Mouse (Mus musculus) lung, embryonic 16.5 days (tissue): ENCODE results near the gene Vav3. TPM values are rescaled to one million over a fixed set of nuclear protein-coding genes. Genes with fewer than 3 reads are reported as not detected.

Experiments used
- ATAC-seq: fragments of 200-750 bp; cut with Nextera tagmentation; 2 replicates; pipeline ENCODE4 v1.8.0; 2017; ENCODE audit warnings: low read depth, mild to moderate bottlenecking, moderate library complexity
- H3K27ac ChIP-seq: fragments of 300-500 bp; sonication (generic); 2 replicates; pipeline ENCODE4 v1.5.1; 2014; ENCODE audit warnings: mild to moderate bottlenecking, control low read depth, low read length
- H3K27me3 ChIP-seq: fragments of 300-500 bp; sonication (generic); 2 replicates; pipeline ENCODE4 v1.6.1; 2014; ENCODE audit warnings: low read depth, low read length, mixed read lengths; ENCODE audit not compliant: control insufficient read depth, insufficient read depth
- H3K36me3 ChIP-seq: fragments of 300-500 bp; sonication (generic); 2 replicates; pipeline ENCODE4 v1.6.1; 2014; ENCODE audit warnings: low read length; ENCODE audit not compliant: control insufficient read depth, insufficient read depth
- H3K4me1 ChIP-seq: fragments of 300-500 bp; sonication (generic); replicated peaks from 2 replicates; pipeline ENCODE4 v1.6.1; 2014; ENCODE audit warnings: low read length, mixed read lengths; ENCODE audit not compliant: control insufficient read depth, insufficient read depth
- H3K4me2 ChIP-seq: fragments of 300-500 bp; sonication (generic); 2 replicates; pipeline ENCODE4 v1.6.1; 2014; ENCODE audit warnings: low read depth, low read length, control low read depth
- H3K4me3 ChIP-seq: fragments of 300-500 bp; sonication (generic); 2 replicates; pipeline ENCODE4 v1.5.1; 2014; ENCODE audit warnings: mild to moderate bottlenecking, low read length, control low read depth
- H3K9ac ChIP-seq: fragments of 300-500 bp; sonication (generic); 2 replicates; pipeline ENCODE4 v1.6.1; 2014; ENCODE audit warnings: low read length, control low read depth
- H3K9me3 ChIP-seq: fragments of 300-500 bp; sonication (generic); 2 replicates; pipeline ENCODE4 v1.6.1; 2016; ENCODE audit warnings: low read length; ENCODE audit not compliant: control insufficient read depth
- WGBS: fragments of 180-500 bp; shearing (Covaris S2); extraction: QIAGEN DNeasy Blood & Tissue Kit; methylation state at CpG from one replicate; pipeline ENCODE4 v1.1.7; 2014; 5-methylcytosine and 5-hydroxymethylcytosine counted together
- polyA plus RNA-seq: library from polyadenylated mRNA; unstranded; fragments of >200 nt; fragmentation: Nextera tagmentation; extraction: Ambion mirVana; gene quantifications from 2 replicates; pipeline ENCODE4 v1.2.1, GENCODE M21; 2015

The Vav3 gene
- polyA plus RNA-seq, 1 experiment from 2014 or later: 6.3 TPM

DNA sequence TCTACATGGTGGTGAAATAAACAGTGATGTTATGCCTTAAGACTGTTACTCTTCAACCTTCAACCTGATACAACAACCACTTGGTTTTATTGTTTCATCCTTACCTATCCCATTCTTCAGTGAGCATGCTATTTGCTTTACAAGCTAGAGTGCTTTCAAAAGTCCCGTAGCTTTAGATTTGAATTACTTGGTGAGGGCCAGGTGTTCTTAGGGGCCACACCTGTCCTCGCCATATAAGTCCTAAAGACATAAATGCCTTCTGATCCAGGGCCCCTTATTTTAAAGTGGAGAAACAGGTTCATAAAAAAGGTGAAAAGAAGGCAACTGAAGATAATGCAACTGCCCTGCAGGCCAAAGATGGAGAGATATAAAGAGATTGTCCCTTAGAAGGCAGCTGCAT lies 224.0 kb downstream of the Vav3 start:
- H3K9ac ChIP-seq: no peak overlapping the region
- peaks cover 6% of the 10 kb centered on the region; the same call in 1 of the 2 replicates for H3K4me1 ChIP-seq
- no peak overlapping the region for H3K4me2 ChIP-seq
- H3K9me3 ChIP-seq: no peaks in the 10 kb centered on the region
- no peaks in the 10 kb centered on the region for H3K27me3 ChIP-seq
- 69% methylated on average over 2 of the region's 2 CpGs for WGBS
- H3K27ac ChIP-seq: no peak overlapping the region
- H3K4me3 ChIP-seq: no peak overlapping the region
- H3K36me3 ChIP-seq: no peaks in the 10 kb centered on the region
- ATAC-seq: no peak

GRCm38 (mm10) chr3:109568542-109569265 lies 228.3 kb downstream of the Vav3 start:
- WGBS: 15% methylated on average over 3 of the region's 3 CpGs
- H3K27ac ChIP-seq: no peak overlapping the region
- no peak overlapping the region for H3K4me2 ChIP-seq
- no peaks in the 10 kb centered on the region for H3K9me3 ChIP-seq
- H3K27me3 ChIP-seq: no peaks in the 10 kb centered on the region
- H3K36me3 ChIP-seq: no peaks in the 10 kb centered on the region
- H3K9ac ChIP-seq: no peak overlapping the region
- peaks cover 12% of the 10 kb centered on the region; the same call in 1 of the 2 replicates for H3K4me1 ChIP-seq
- no peak overlapping the region for H3K4me3 ChIP-seq
- ATAC-seq: peak; percentile 47; the same call in 1 of the 2 replicates

GRCm38 (mm10) chr3:109571483-109571882 lies 231.0 kb downstream of the Vav3 start:
- no peak for ATAC-seq
- Histone ChIP-seq H3K27ac (no peak overlapping the region), H3K9me3 (no peaks in the 10 kb centered on the region), H3K4me3 (no peak overlapping the region), H3K27me3 (no peaks in the 10 kb centered on the region), H3K4me1 (peaks cover 13% of the 10 kb centered on the region; the same call in 1 of the 2 replicates), H3K4me2 (no peak overlapping the region), H3K9ac (no peak overlapping the region), H3K36me3 (no peaks in the 10 kb centered on the region)
- WGBS: 74% methylated on average over 1 of the region's 1 CpGs

GRCm38 (mm10) chr3:109572871-109573270 lies 232.4 kb downstream of the Vav3 start:
- Histone ChIP-seq H3K27ac (no peak overlapping the region; the same call in 1 of the 2 replicates), H3K9ac (no peak overlapping the region), H3K4me3 (no peak overlapping the region), H3K4me1 (peaks cover 13% of the 10 kb centered on the region; the same call in 1 of the 2 replicates), H3K36me3 (no peaks in the 10 kb centered on the region), H3K9me3 (no peaks in the 10 kb centered on the region), H3K4me2 (no peak overlapping the region), H3K27me3 (no peaks in the 10 kb centered on the region)
- ATAC-seq: peak; percentile 70
- 41% methylated on average over 3 of the region's 3 CpGs for WGBS

DNA sequence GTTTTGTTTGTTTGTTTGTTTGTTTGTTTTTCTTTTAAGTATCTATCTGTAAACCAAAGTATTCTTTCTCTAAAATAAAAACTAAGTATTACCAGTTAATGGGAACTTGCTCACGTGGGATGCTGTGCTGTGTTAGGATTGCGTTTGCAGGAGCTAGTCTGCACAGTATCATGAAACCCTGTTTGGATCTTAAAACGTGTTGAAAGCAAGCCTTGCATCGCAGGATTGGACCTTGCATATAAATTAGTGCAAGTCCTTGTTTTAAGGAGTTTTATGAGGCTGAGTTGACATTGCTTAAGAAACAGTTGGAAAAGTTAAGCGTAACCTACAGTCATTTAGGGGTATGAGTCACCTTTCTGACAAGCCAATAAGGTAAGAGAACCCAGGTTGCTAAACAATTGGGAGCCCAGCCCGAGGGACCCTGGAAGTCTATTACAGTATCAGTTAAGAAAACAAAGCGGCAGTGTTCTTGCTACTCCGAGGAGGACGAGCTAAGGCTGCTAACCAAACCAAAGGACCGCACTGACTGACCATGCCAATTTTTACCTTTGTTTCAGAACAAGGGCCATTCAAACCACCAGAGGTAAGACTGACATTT lies 233.2 kb downstream of the Vav3 start:
- peak overlapping the region; percentile 48; the same call in 1 of the 2 replicates for H3K27ac ChIP-seq
- 49% methylated on average over 10 of the region's 10 CpGs for WGBS
- no peak overlapping the region for H3K9ac ChIP-seq
- H3K27me3 ChIP-seq: no peaks in the 10 kb centered on the region
- H3K36me3 ChIP-seq: no peaks in the 10 kb centered on the region
- H3K4me1 ChIP-seq: peaks cover 10% of the 10 kb centered on the region; the same call in 1 of the 2 replicates
- peak; percentile 82 for ATAC-seq
- peak overlapping the region; percentile 36 for H3K4me2 ChIP-seq
- H3K4me3 ChIP-seq: no peak overlapping the region; the same call in 1 of the 2 replicates
- no peaks in the 10 kb centered on the region for H3K9me3 ChIP-seq

DNA sequence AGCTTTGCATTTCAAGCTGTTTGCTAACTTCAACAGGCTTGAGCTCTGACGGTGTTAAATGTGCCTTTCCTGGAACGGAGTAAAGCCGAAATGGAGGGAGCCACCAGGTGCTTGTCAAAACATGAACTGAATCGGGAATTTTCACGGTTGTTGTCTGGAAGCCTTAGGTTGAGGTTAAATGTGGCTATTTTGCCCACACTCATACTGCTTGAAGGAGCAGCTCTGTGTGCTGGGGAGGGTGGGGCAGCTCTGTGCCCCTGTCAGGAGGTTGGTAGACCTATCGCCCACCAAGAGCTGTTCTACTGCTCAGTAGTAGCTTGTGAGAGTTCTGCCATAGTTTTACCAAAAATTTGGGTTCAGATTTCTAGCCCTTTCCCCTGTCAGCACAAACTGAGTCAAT lies 233.7 kb downstream of the Vav3 start:
- Histone ChIP-seq H3K9ac (no peak overlapping the region), H3K27me3 (no peaks in the 10 kb centered on the region), H3K27ac (peak overlapping the region; percentile 48), H3K36me3 (no peaks in the 10 kb centered on the region), H3K4me1 (peaks cover 7% of the 10 kb centered on the region; the same call in 1 of the 2 replicates), H3K4me2 (peak overlapping the region; percentile 36), H3K9me3 (no peaks in the 10 kb centered on the region), H3K4me3 (no peak overlapping the region)
- 45% methylated on average over 6 of the region's 6 CpGs for WGBS
- ATAC-seq: 0 out of 2 replicates have a peak, but pooled peaks have one; percentile 34

GRCm38 (mm10) chr3:109578347-109578746 lies 237.9 kb downstream of the Vav3 start:
- H3K4me3 ChIP-seq: no peak overlapping the region
- no peak overlapping the region for H3K4me2 ChIP-seq
- H3K9ac ChIP-seq: no peak overlapping the region
- ATAC-seq: no peak
- H3K27ac ChIP-seq: no peak overlapping the region
- H3K9me3 ChIP-seq: no peaks in the 10 kb centered on the region
- H3K27me3 ChIP-seq: no peaks in the 10 kb centered on the region
- WGBS: 75% methylated on average over 3 of the region's 3 CpGs
- peaks cover 3% of the 10 kb centered on the region; the same call in 1 of the 2 replicates for H3K4me1 ChIP-seq
- H3K36me3 ChIP-seq: no peaks in the 10 kb centered on the region

DNA sequence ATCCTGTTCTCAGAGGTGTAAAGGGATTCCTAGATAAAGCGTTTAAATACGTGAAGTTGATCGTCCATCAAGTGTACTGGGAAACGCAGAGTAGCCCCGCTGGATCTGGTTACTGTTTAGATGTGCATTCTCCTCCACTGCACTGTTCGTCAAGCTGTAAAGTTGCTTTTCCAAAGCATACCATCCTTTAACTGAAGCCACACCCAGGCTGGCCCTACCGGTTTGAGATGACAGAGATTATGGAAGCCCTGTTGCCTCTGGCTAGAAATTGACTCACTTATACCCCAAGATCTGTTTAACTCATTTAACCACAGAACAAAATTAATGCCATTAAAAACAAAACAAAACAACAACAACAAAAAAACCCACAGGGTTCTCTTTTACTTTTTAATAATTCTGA lies 238.5 kb downstream of the Vav3 start:
- WGBS: 25% methylated on average over 7 of the region's 7 CpGs
- Histone ChIP-seq H3K4me2 (no peak overlapping the region), H3K27me3 (no peaks in the 10 kb centered on the region), H3K9ac (no peak overlapping the region), H3K36me3 (no peaks in the 10 kb centered on the region), H3K4me3 (no peak overlapping the region), H3K4me1 (no peaks in the 10 kb centered on the region), H3K9me3 (no peaks in the 10 kb centered on the region), H3K27ac (no peak overlapping the region)
- no peak for ATAC-seq

GRCm38 (mm10) chr3:109585946-109586345 lies 245.5 kb downstream of the Vav3 start:
- Histone ChIP-seq H3K27me3 (no peaks in the 10 kb centered on the region), H3K9me3 (no peaks in the 10 kb centered on the region), H3K4me2 (no peak overlapping the region), H3K9ac (no peak overlapping the region), H3K4me3 (no peak overlapping the region), H3K4me1 (no peaks in the 10 kb centered on the region), H3K27ac (no peak overlapping the region), H3K36me3 (no peaks in the 10 kb centered on the region)
- no peak for ATAC-seq
